Mouse (Mus musculus): ENCODE measurements around the gene Morc3. TPM values are rescaled to one million over a fixed set of nuclear protein-coding genes. Genes with fewer than 3 reads are reported as not detected.

The Morc3 gene
- polyA plus RNA-seq, 1 experiment, result 88.3 TPM

- no peak for TF ChIP-seq CTCF (IDR thresholded peaks at IDR 0.05; ENCODE audit: low read depth, low read length)
- no peak for TF ChIP-seq POLR2A (IDR thresholded peaks at IDR 0.05; ENCODE audit: borderline replicate concordance, low read depth, low read length)
- Histone ChIP-seq H3K4me3 (ENCODE audit: insufficient read depth, low read length) (no peak overlapping the region), H3K4me1 (ENCODE audit: control insufficient read depth, insufficient read depth, low read length) (no peaks in the 10 kb centered on the region), H3K27ac (ENCODE audit: insufficient read depth, low read depth, low read length) (no peak overlapping the region)
These were observed 28.8 kb downstream of the Morc3 start for GRCm38 (mm10) chr16:93860686-93861085.

GRCm38 (mm10) chr16:93874841-93875240, 42.9 kb downstream of the Morc3 start:
- no peak for TF ChIP-seq POLR2A (IDR thresholded peaks at IDR 0.05; ENCODE audit: borderline replicate concordance, low read depth, low read length)
- TF ChIP-seq CTCF (IDR thresholded peaks at IDR 0.05; ENCODE audit: low read depth, low read length), result no peak
- H3K4me3 ChIP-seq (ENCODE audit: insufficient read depth, low read length), result no peak overlapping the region
- peaks cover 14% of the 10 kb centered on the region for H3K4me1 ChIP-seq (ENCODE audit: control insufficient read depth, insufficient read depth, low read length)
- no peak overlapping the region for H3K27ac ChIP-seq (ENCODE audit: insufficient read depth, low read depth, low read length)

- no peak for TF ChIP-seq POLR2A (IDR thresholded peaks at IDR 0.05; ENCODE audit: borderline replicate concordance, low read depth, low read length)
- TF ChIP-seq CTCF (IDR thresholded peaks at IDR 0.05; ENCODE audit: low read depth, low read length), result no peak
- H3K27ac ChIP-seq (ENCODE audit: insufficient read depth, low read depth, low read length), result no peak overlapping the region
- no peak overlapping the region for H3K4me3 ChIP-seq (ENCODE audit: insufficient read depth, low read length)
These were observed 45.9 kb downstream of the Morc3 start for GRCm38 (mm10) chr16:93877612-93878380.

GRCm38 (mm10) chr16:93883423-93884085, 51.6 kb downstream of the Morc3 start, which contains the start of gene Chaf1b:
Gene Chaf1b (plus strand): TSS chr16:93883901.
- H3K27ac ChIP-seq (ENCODE audit: insufficient read depth, low read depth, low read length), result peak within 1 kb of the TSS; percentile 36; the same call in 1 of the 2 replicates
- H3K4me1 ChIP-seq (ENCODE audit: control insufficient read depth, insufficient read depth, low read length), result peaks cover 4% of the 10 kb centered on the region; the same call in 1 of the 2 replicates
- peak within 1 kb of the TSS; percentile 95 for H3K4me3 ChIP-seq (ENCODE audit: insufficient read depth, low read length)
- TF ChIP-seq CTCF (IDR thresholded peaks at IDR 0.05; ENCODE audit: low read depth, low read length) (no peak), POLR2A (IDR thresholded peaks at IDR 0.05; ENCODE audit: borderline replicate concordance, low read depth, low read length) (no peak)

More at GRCm38 (mm10) chr16:93877612-93878380, 45.9 kb downstream of the Morc3 start:
- H3K4me1 ChIP-seq (ENCODE audit: control insufficient read depth, insufficient read depth, low read length), result peaks cover 14% of the 10 kb centered on the region

GRCm38 (mm10) chr16:93884086-93884721, 52.3 kb downstream of the Morc3 start:
- peak overlapping the region; percentile 95 for H3K4me3 ChIP-seq (ENCODE audit: insufficient read depth, low read length)
- TF ChIP-seq CTCF (IDR thresholded peaks at IDR 0.05; ENCODE audit: low read depth, low read length) (no peak), POLR2A (IDR thresholded peaks at IDR 0.05; ENCODE audit: borderline replicate concordance, low read depth, low read length) (no peak)
- H3K4me1 ChIP-seq (ENCODE audit: control insufficient read depth, insufficient read depth, low read length), result peaks cover 8% of the 10 kb centered on the region
- no peak overlapping the region for H3K27ac ChIP-seq (ENCODE audit: insufficient read depth, low read depth, low read length)

- peaks cover 8% of the 10 kb centered on the region for H3K4me1 ChIP-seq (ENCODE audit: control insufficient read depth, insufficient read depth, low read length)
- H3K27ac ChIP-seq (ENCODE audit: insufficient read depth, low read depth, low read length), result no peak overlapping the region
- TF ChIP-seq POLR2A (IDR thresholded peaks at IDR 0.05; ENCODE audit: borderline replicate concordance, low read depth, low read length), result no peak
- no peak for TF ChIP-seq CTCF (IDR thresholded peaks at IDR 0.05; ENCODE audit: low read depth, low read length)
- H3K4me3 ChIP-seq (ENCODE audit: insufficient read depth, low read length), result peak overlapping the region; percentile 95
These were observed 52.8 kb downstream of the Morc3 start for GRCm38 (mm10) chr16:93884722-93885113.

GRCm38 (mm10) chr16:93888481-93888880, 56.6 kb downstream of the Morc3 start:
- TF ChIP-seq CTCF (IDR thresholded peaks at IDR 0.05; ENCODE audit: low read depth, low read length) (no peak), POLR2A (IDR thresholded peaks at IDR 0.05; ENCODE audit: borderline replicate concordance, low read depth, low read length) (no peak)

GRCm38 (mm10) chr16:93890948-93891604, 59.2 kb downstream of the Morc3 start:
- no peak overlapping the region for H3K4me3 ChIP-seq (ENCODE audit: insufficient read depth, low read length)
- H3K4me1 ChIP-seq (ENCODE audit: control insufficient read depth, insufficient read depth, low read length), result peaks cover 8% of the 10 kb centered on the region
- no peak for TF ChIP-seq CTCF (IDR thresholded peaks at IDR 0.05; ENCODE audit: low read depth, low read length)
- no peak for TF ChIP-seq POLR2A (IDR thresholded peaks at IDR 0.05; ENCODE audit: borderline replicate concordance, low read depth, low read length)
- no peak overlapping the region for H3K27ac ChIP-seq (ENCODE audit: insufficient read depth, low read depth, low read length)

More at GRCm38 (mm10) chr16:93888481-93888880, 56.6 kb downstream of the Morc3 start:
- peak overlapping the region; percentile 11; the same call in 1 of the 2 replicates for H3K4me3 ChIP-seq (ENCODE audit: insufficient read depth, low read length)
- peak overlapping the region; percentile 14; the same call in 1 of the 2 replicates for H3K27ac ChIP-seq (ENCODE audit: insufficient read depth, low read depth, low read length)
- peaks cover 8% of the 10 kb centered on the region for H3K4me1 ChIP-seq (ENCODE audit: control insufficient read depth, insufficient read depth, low read length)

GRCm38 (mm10) chr16:93893285-93893684, 61.4 kb downstream of the Morc3 start:
- TF ChIP-seq POLR2A (IDR thresholded peaks at IDR 0.05; ENCODE audit: borderline replicate concordance, low read depth, low read length) (no peak), CTCF (IDR thresholded peaks at IDR 0.05; ENCODE audit: low read depth, low read length) (no peak)
- no peak overlapping the region for H3K4me3 ChIP-seq (ENCODE audit: insufficient read depth, low read length)
- H3K27ac ChIP-seq (ENCODE audit: insufficient read depth, low read depth, low read length), result no peak overlapping the region
- H3K4me1 ChIP-seq (ENCODE audit: control insufficient read depth, insufficient read depth, low read length), result peaks cover 6% of the 10 kb centered on the region

All from bone marrow macrophage, adult 2 months (primary cell).